Mouse (Mus musculus): ENCODE measurements around the gene Fbxw11.
A peak's percentile ranks its signal among the peaks of the same experiment; 100 is the strongest.
"Not testable (repeated sequence)": the region's sequence is repeated elsewhere in the genome, so short reads cannot be mapped to it uniquely, and the experiment has no call there.

Gene Fbxw11

GRCm38 (mm10) chr11:32676777-32677176, 34.3 kb downstream of the Fbxw11 start:
- no peak for DNase-seq (ENCODE audit: low spot score)

GRCm38 (mm10) chr11:32677811-32678210, 35.3 kb downstream of the Fbxw11 start:
- DNase-seq (ENCODE audit: low spot score): no peak

- DNase-seq (ENCODE audit: low spot score): not testable (repeated sequence)
Measured at GRCm38 (mm10) chr11:32679091-32679490, 36.6 kb downstream of the Fbxw11 start.

- no peak for DNase-seq (ENCODE audit: low spot score)
Measured at GRCm38 (mm10) chr11:32680014-32680413, 37.5 kb downstream of the Fbxw11 start.

- DNase-seq (ENCODE audit: low spot score): no peak
Measured at GRCm38 (mm10) chr11:32681192-32681795, 38.8 kb downstream of the Fbxw11 start.

GRCm38 (mm10) chr11:32682335-32683102, 40.0 kb downstream of the Fbxw11 start:
- no peak for DNase-seq (ENCODE audit: low spot score)

- no peak for DNase-seq (ENCODE audit: low spot score)
Measured at GRCm38 (mm10) chr11:32684690-32685254, 42.2 kb downstream of the Fbxw11 start.

- DNase-seq (ENCODE audit: low spot score): no peak
Measured at GRCm38 (mm10) chr11:32688245-32688855, 45.8 kb downstream of the Fbxw11 start.

GRCm38 (mm10) chr11:32689510-32689909, 47.0 kb downstream of the Fbxw11 start:
- no peak for DNase-seq (ENCODE audit: low spot score)

GRCm38 (mm10) chr11:32692834-32693233, 50.3 kb downstream of the Fbxw11 start:
- DNase-seq (ENCODE audit: low spot score): no peak

GRCm38 (mm10) chr11:32693431-32694141, 51.1 kb downstream of the Fbxw11 start:
- no peak for DNase-seq (ENCODE audit: low spot score)

GRCm38 (mm10) chr11:32694322-32695003, 51.9 kb downstream of the Fbxw11 start:
- not testable (repeated sequence) for DNase-seq (ENCODE audit: low spot score)

GRCm38 (mm10) chr11:32696446-32697090, 54.0 kb downstream of the Fbxw11 start:
- DNase-seq (ENCODE audit: low spot score): peak; percentile 71

GRCm38 (mm10) chr11:32697695-32698094, 55.2 kb downstream of the Fbxw11 start:
- DNase-seq (ENCODE audit: low spot score): no peak

- no peak for DNase-seq (ENCODE audit: low spot score)
Measured at GRCm38 (mm10) chr11:32699913-32700493, 57.5 kb downstream of the Fbxw11 start.

- no peak for DNase-seq (ENCODE audit: low spot score)
Measured at GRCm38 (mm10) chr11:32701566-32701965, 59.0 kb downstream of the Fbxw11 start.

- no peak for DNase-seq (ENCODE audit: low spot score)
Measured at GRCm38 (mm10) chr11:32704241-32704890, 61.8 kb downstream of the Fbxw11 start.

- DNase-seq (ENCODE audit: low spot score): no peak
Measured at GRCm38 (mm10) chr11:32706406-32706993, 64.0 kb downstream of the Fbxw11 start.

- DNase-seq (ENCODE audit: low spot score): no peak
Measured at GRCm38 (mm10) chr11:32707481-32707880, 65.0 kb downstream of the Fbxw11 start.
